Mouse (Mus musculus): ENCODE measurements around the gene Sgip1. TPM values are rescaled to one million over a fixed set of nuclear protein-coding genes. Genes with fewer than 3 reads are reported as not detected.

Sgip1 gene
- total and polyA plus RNA-seq, 2 experiments from 2014 or later, result 51.4 to 78.0 TPM

GRCm38 (mm10) chr4:102771598-102772357 lies 30.7 kb downstream of the Sgip1 start:
- H3K27me3 ChIP-seq (ENCODE audit: insufficient read depth, low read length), result no peaks in the 10 kb centered on the region
- no peak overlapping the region for H3K27ac ChIP-seq (ENCODE audit: low read depth, low read length)
- no peak for TF ChIP-seq CTCF (IDR thresholded peaks at IDR 0.05)
- no peak overlapping the region for H3K4me2 ChIP-seq (ENCODE audit: low read depth, low read length, poor library complexity, severe bottlenecking)
- H3K9me3 ChIP-seq (ENCODE audit: low read length), result no peaks in the 10 kb centered on the region
- no peaks in the 10 kb centered on the region for H3K4me1 ChIP-seq (ENCODE audit: insufficient read depth, low read length)
- no peak overlapping the region for H3K4me3 ChIP-seq (ENCODE audit: low read depth, low read length)
- H3K36me3 ChIP-seq (ENCODE audit: insufficient read depth, low read length), result no peaks in the 10 kb centered on the region
- WGBS, result 65% methylated on average over 5 of the region's 5 CpGs
- ATAC-seq (ENCODE audit: low FRiP score) (no peak), DNase-seq (ENCODE audit: low spot score) (no peak)
- no peak overlapping the region for H3K9ac ChIP-seq (replicated peaks; ENCODE audit: low read length, poor library complexity, severe bottlenecking)

GRCm38 (mm10) chr4:102773225-102773624 lies 32.1 kb downstream of the Sgip1 start:
- peak; percentile 8; the same call in 1 of the 2 replicates for TF ChIP-seq CTCF (IDR thresholded peaks at IDR 0.05)
- H3K4me1 ChIP-seq (ENCODE audit: insufficient read depth, low read length), result no peaks in the 10 kb centered on the region
- no peaks in the 10 kb centered on the region for H3K36me3 ChIP-seq (ENCODE audit: insufficient read depth, low read length)
- WGBS, result 82% methylated on average over 3 of the region's 3 CpGs
- no peak overlapping the region for H3K27ac ChIP-seq (ENCODE audit: low read depth, low read length)
- H3K4me3 ChIP-seq (ENCODE audit: low read depth, low read length), result no peak overlapping the region
- H3K9ac ChIP-seq (replicated peaks; ENCODE audit: low read length, poor library complexity, severe bottlenecking), result no peak overlapping the region
- no peak overlapping the region for H3K4me2 ChIP-seq (ENCODE audit: low read depth, low read length, poor library complexity, severe bottlenecking)
- no peaks in the 10 kb centered on the region for H3K9me3 ChIP-seq (ENCODE audit: low read length)
- no peaks in the 10 kb centered on the region for H3K27me3 ChIP-seq (ENCODE audit: insufficient read depth, low read length)
- DNase-seq (ENCODE audit: low spot score) (no peak), ATAC-seq (ENCODE audit: low FRiP score) (no peak)

GRCm38 (mm10) chr4:102773841-102774240 lies 32.7 kb downstream of the Sgip1 start:
- ATAC-seq (ENCODE audit: low FRiP score) (no peak), DNase-seq (ENCODE audit: low spot score) (no peak)
- no peaks in the 10 kb centered on the region for H3K36me3 ChIP-seq (ENCODE audit: insufficient read depth, low read length)
- no peak overlapping the region for H3K4me3 ChIP-seq (ENCODE audit: low read depth, low read length)
- H3K4me2 ChIP-seq (ENCODE audit: low read depth, low read length, poor library complexity, severe bottlenecking), result no peak overlapping the region
- TF ChIP-seq CTCF (IDR thresholded peaks at IDR 0.05), result no peak
- H3K27me3 ChIP-seq (ENCODE audit: insufficient read depth, low read length), result no peaks in the 10 kb centered on the region
- WGBS, result 91% methylated on average over 1 of the region's 1 CpGs
- no peaks in the 10 kb centered on the region for H3K4me1 ChIP-seq (ENCODE audit: insufficient read depth, low read length)
- H3K27ac ChIP-seq (ENCODE audit: low read depth, low read length), result no peak overlapping the region
- no peaks in the 10 kb centered on the region for H3K9me3 ChIP-seq (ENCODE audit: low read length)
- no peak overlapping the region for H3K9ac ChIP-seq (replicated peaks; ENCODE audit: low read length, poor library complexity, severe bottlenecking)

GRCm38 (mm10) chr4:102774549-102774948 lies 33.5 kb downstream of the Sgip1 start:
- DNase-seq (ENCODE audit: low spot score), result no peak
- H3K9me3 ChIP-seq (ENCODE audit: low read length), result no peaks in the 10 kb centered on the region
- H3K27ac ChIP-seq (ENCODE audit: low read depth, low read length), result no peak overlapping the region
- no peak overlapping the region for H3K4me2 ChIP-seq (ENCODE audit: low read depth, low read length, poor library complexity, severe bottlenecking)
- H3K27me3 ChIP-seq (ENCODE audit: insufficient read depth, low read length), result no peaks in the 10 kb centered on the region
- no peak overlapping the region for H3K9ac ChIP-seq (replicated peaks; ENCODE audit: low read length, poor library complexity, severe bottlenecking)
- H3K4me1 ChIP-seq (ENCODE audit: insufficient read depth, low read length), result no peaks in the 10 kb centered on the region
- WGBS, result 79% methylated on average over 1 of the region's 1 CpGs
- no peak overlapping the region for H3K4me3 ChIP-seq (ENCODE audit: low read depth, low read length)
- no peak for ATAC-seq (ENCODE audit: low FRiP score)
- H3K36me3 ChIP-seq (ENCODE audit: insufficient read depth, low read length), result no peaks in the 10 kb centered on the region
- no peak for TF ChIP-seq CTCF (IDR thresholded peaks at IDR 0.05)

GRCm38 (mm10) chr4:102775596-102776270 lies 34.6 kb downstream of the Sgip1 start:
- TF ChIP-seq CTCF (IDR thresholded peaks at IDR 0.05), result no peak
- H3K9me3 ChIP-seq (ENCODE audit: low read length), result no peaks in the 10 kb centered on the region
- H3K27ac ChIP-seq (ENCODE audit: low read depth, low read length), result no peak overlapping the region
- no peak for DNase-seq (ENCODE audit: low spot score)
- no peak overlapping the region for H3K9ac ChIP-seq (replicated peaks; ENCODE audit: low read length, poor library complexity, severe bottlenecking)
- no peaks in the 10 kb centered on the region for H3K36me3 ChIP-seq (ENCODE audit: insufficient read depth, low read length)
- H3K4me1 ChIP-seq (ENCODE audit: insufficient read depth, low read length), result no peaks in the 10 kb centered on the region
- no peaks in the 10 kb centered on the region for H3K27me3 ChIP-seq (ENCODE audit: insufficient read depth, low read length)
- no peak overlapping the region for H3K4me2 ChIP-seq (ENCODE audit: low read depth, low read length, poor library complexity, severe bottlenecking)
- no peak for ATAC-seq (ENCODE audit: low FRiP score)
- no peak overlapping the region for H3K4me3 ChIP-seq (ENCODE audit: low read depth, low read length)
- 68% methylated on average over 2 of the region's 2 CpGs for WGBS

- no peaks in the 10 kb centered on the region for H3K4me1 ChIP-seq (ENCODE audit: insufficient read depth, low read length)
- no peak overlapping the region for H3K9ac ChIP-seq (replicated peaks; ENCODE audit: low read length, poor library complexity, severe bottlenecking)
- no peak for TF ChIP-seq CTCF (IDR thresholded peaks at IDR 0.05)
- no peak overlapping the region for H3K4me2 ChIP-seq (ENCODE audit: low read depth, low read length, poor library complexity, severe bottlenecking)
- 74% methylated on average over 6 of the region's 6 CpGs for WGBS
- DNase-seq (ENCODE audit: low spot score) (no peak), ATAC-seq (ENCODE audit: low FRiP score) (no peak)
- H3K27me3 ChIP-seq (ENCODE audit: insufficient read depth, low read length), result no peaks in the 10 kb centered on the region
- no peaks in the 10 kb centered on the region for H3K36me3 ChIP-seq (ENCODE audit: insufficient read depth, low read length)
- H3K27ac ChIP-seq (ENCODE audit: low read depth, low read length), result no peak overlapping the region
- no peaks in the 10 kb centered on the region for H3K9me3 ChIP-seq (ENCODE audit: low read length)
- H3K4me3 ChIP-seq (ENCODE audit: low read depth, low read length), result no peak overlapping the region
Measured at GRCm38 (mm10) chr4:102779902-102780301, 38.8 kb downstream of the Sgip1 start.

Data from midbrain, postnatal 0 days (tissue).